Mouse (Mus musculus) right cerebral cortex, postnatal 25 days (tissue): ENCODE data around the gene Nkain1.

Experiments used
- DNase-seq: peaks from one replicate; pipeline ENCODE4 v3.0.0; 2022

Gene Nkain1

DNA sequence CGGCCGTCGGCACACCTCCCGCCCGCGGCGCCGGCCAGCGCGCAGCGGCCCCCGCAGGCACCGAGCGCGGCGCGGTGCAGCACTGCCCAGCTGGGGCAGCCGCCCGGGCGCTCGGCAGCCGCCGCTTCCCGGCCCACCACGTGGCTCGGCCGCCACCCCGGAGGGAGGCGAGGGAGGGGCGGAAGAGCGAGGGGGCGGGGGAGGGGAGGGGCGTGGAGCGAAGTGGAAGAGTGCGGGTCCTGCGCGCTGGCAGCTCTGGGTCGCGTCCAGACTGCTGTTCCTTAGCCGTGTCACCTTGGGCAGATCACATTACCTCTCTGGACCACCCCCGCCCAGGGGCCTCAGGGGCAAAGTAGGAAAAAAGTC is at the start of gene Nkain1:
Nkain1 (minus strand) TSS at position 126 of the 366 bp plus-strand sequence.
- DNase-seq = peak; percentile 54

DNA sequence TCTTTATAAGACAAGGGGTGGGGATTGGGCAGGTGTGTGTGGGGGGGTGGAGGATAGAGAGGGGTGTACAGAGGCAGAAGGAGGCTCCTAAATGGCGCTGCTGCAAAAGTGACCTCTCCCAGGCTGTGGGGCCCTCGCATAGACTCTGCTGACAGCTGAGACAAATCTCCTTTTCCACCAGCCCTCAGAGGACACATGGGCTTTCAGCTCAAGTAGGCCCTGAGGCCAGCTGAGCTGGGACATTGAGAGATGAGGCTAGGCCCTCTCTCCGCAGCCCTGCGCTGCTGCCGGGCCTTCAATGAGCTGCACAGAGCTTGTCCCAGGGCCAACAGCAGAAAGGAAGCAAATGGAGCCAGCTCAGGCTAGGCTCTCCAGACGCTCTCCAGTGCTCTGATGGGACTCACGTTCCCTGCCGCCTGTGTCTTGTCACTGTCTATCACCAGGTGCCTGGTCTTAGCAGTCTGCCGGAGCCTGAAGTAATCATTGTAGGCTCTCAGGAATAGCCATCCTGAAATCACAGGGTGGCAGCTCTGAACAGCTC is 4.8 kb upstream of the Nkain1 start:
- DNase-seq = no peak

DNA sequence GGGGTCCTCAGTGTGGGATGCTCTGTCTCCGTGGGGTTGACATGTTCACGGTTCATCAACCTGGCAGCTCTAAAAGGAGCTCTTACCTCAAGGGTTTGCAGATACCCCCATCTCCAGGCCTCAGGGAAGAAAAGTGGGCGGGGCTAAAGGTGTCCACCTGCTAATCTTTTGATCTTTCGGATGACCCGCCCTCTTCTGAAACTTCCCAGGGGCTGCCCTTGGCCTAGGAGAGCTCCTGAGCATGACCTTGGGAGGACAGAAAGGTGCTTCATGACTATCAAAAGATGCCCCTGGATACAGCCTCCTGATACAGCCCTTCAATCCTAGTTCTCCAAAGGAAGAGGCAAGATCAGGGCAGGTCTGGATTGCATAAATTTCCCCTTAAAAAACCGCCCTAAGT is 3.1 kb upstream of the Nkain1 start:
- DNase-seq = no peak

DNA sequence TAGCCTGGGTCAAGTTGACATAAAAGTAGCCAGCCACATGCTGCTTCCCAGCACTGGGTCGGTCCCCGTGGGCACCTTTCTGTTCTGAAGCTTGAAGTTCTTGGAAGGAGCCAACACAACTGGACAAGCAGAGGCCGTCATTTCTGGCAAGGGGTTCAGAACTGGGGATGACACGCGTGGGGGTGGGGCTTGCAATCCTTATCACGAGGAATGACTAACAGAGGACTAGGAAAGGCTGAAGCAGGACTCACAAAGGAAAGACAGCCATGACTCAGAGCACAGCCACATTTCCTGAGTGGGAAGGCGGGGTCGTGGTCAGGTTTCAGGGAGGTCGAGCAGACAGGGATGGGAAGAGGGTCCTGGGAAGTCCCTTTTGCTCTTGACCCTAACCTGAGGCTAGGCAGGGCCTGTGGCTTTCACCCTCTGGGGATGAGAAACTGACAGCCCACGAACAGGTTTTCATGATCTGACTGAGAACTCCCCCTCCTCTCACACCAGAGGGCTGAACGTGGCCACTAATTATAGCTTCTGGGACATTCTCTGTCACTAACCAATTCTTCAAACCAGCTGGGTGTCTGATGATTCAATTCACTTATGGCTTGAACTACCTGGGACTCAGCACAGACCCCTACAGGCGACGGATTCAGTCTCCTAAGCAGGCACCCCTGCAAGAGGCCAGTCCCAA is 2.4 kb upstream of the Nkain1 start:
- DNase-seq = no peak

DNA sequence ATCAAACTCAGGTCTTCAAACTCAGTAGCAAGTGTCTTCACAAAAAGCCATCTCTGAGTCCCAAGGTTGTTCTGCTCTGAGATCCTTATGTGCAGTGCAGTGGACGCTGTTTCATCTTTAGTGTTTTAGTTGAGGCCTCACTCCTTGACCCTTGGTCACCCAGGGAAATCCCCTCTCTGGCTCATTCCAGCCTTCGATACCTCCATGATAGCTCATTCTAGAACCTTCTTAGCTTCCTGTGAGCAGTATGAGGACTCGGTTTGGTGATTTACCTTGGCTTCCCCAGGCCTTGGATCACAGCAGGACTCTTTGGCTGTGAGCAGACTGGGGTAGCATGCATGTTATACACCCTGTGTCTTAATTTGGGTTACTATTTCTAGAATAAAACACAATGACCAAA is 1.6 kb upstream of the Nkain1 start:
- no peak for DNase-seq

DNA sequence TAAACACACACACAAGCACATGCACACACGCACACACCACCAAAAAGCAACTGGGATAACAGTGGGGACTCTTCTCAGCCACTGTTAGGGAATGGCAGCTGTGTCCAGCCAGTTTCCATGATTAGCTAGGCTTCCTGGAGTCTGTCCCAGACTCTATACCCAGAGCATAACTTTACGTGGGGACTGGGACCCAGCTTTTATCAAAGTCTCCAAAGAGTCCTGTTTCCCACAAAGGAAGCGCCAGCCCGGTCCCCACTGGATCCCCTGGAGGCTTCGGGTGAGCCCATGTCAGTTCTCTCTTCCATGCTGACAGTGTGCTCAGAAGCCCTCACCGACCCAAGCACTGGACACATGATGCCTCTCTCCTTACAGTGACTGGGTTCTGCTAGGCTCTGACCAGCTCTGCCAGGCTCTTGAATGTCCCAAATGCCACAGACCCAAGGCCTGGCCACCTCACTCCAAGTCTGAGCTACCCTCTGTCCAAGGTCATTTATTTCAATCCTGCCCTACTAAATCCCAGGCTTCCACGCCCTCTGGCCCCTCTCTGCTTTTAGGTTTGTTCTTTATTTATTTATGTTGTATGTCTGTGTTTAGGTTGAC is 988 bp upstream of the Nkain1 start:
- DNase-seq = no peak

DNA sequence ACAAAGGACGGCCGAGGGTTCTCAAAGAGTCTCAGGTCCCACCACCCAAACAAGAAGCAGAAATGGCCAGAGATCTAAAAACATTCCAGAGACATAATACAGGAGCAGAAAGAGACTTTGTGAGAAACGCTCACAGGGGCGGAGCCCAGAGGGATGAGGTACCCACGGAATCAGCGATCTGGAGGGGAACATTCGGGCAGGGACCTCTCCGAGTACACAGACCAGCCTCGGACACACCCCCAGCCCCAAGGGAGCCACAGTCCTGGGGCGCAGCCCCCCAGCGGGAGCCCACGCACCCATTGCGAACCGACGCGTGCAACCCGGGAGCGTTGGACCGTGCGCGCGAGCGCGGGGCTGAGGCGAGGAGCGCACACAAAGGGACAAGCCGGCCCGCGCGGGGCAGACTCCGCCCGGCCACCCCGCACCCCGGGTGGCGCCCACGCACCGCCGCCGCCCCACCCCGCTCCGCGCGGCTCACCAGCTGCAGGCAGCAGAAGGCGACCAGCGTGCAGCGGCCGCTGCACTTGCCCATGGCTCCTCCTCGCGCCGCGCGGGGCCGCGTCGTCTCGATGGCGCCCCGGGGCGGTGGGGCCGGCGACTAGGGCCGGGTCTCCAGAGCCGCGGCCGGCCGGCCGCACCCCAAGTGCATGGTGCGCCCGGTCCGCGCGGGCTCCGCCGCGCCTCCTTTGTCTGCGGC is 474 bp downstream of the Nkain1 start:
- peak; percentile 42 for DNase-seq

DNA sequence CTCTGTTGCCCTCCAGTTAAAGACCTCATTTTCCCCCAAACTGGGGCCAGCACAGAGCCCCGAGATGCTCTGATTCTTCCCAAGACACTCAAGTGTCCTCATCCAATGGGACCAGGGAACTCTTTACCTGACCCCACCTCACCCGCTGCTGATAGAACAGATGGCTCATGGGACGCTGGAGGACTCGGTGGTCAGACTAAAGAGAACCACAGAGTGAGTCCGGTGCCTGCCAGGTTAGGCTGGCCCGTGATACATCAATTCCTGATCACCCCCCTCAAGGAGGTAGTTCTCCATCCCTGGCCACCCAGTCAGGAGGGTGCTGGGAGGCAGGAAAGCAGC is 992 bp downstream of the Nkain1 start:
- no peak for DNase-seq

DNA sequence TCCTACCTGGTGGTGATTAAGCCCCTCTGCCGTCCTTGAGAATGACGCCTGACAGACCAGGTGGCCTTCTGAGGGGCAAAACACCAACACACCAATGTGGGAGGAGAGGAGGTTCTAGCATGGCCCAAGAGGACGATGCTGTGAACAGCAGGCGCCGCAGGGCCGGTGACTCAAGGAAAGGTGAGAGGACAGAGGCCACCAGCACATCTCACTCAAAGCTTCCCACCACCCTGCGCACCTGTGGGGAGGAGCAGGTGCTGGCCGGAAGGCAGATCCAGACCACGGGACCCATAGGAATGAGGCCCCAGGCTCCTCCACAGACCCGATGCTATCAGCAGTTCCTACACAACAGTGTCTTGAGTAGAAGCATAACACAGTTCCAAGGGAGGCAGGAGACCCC is 1.4 kb downstream of the Nkain1 start:
- DNase-seq = no peak

DNA sequence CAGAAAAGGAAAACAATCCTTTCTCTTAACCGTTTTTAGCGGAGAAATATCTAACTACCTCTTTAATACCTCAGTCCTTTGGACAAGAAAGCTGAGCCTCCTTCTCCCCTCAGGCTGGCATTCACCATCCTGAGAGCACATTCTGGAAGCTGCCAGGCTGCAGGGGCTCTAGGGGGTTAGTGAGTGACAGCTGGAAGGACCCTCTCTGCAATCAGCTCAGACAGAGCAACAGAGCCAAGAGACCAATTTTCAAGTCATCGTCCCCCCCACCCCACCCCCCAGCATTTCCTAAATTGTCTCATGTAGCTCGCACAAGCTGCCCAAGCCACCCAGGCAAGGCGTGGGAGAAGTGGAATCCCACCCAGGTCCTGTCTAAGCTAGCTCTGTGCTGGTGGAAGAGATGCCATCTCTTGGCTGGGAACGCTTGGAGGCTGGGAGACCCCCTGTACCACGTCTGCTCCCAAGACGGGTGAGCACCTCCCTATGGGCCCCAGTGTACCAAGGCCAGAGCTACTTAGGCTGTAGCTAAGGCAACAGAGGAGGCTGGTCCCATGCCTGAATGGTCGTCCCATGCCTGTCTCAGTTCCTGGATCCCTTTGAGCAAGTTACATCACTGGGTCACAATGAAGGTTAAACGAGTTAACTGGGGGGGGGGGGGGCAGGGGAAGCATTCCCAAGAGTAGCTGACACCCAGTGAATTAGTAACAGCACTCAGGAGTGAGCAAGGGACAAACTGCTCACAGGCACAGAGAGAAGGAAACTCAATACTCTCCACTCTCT is 2.8 kb downstream of the Nkain1 start:
- DNase-seq = no peak

DNA sequence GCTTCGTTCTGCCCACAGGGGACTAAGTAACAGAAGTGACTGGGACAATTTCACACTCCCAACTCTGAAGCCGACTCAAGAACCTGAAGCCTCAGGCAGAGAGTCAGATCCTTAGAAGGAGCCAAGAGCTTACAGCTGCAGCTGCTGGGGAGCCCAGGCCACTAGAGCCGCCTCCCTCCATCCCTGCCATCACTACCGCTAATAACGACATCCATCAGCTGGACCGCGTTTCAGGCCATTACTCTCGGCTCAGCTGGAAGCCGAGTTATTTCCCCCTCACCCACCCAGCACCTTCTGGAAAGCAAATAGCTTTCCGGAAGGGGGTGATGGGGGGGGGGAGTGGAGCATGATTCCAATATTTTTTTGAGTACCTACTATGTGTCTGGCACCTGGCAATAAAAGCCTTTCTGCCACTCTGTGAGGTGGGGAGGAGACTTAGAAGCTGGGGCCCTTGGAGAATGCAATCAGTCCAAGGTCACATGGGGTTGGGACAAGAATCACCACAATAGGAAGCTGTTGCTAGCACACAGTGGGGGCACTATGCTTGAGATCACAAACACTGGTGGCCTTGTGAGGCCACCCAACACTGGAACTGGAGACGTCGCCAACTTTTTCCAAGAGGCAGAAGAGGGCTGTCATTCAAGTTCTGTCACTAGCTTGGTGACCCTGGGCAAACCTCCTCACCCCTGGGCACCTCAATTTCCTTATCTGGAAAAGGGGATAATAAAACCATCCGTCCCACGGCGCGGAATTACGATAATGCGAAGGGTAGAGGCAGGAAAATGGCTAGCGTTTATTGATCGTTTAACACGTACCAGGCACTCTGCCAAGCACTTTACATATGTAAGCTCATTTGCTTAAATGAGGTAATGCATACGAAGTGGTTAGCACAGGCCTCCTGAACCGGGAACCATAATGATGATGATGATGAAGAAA is 5.7 kb downstream of the Nkain1 start:
- no peak for DNase-seq

DNA sequence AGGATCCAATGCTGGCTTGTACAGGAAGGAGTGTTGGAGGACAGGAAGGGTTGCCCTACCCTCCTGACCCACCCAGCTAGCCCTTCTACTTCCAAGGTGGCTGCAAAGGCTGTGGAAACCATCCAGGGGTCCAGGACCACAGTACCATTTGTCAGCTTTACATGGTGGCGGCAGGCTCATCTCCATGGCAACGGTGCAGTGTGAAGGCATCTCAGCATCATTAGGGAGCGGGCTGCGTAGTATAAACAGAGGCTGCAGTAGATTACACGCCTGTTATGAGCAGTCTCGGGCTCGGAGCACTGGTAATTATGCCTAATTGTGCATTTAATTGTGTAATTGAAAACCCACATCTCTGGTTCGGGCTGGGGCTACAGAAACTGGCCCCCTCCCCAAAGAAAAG is 10.2 kb downstream of the Nkain1 start:
- DNase-seq = no peak

DNA sequence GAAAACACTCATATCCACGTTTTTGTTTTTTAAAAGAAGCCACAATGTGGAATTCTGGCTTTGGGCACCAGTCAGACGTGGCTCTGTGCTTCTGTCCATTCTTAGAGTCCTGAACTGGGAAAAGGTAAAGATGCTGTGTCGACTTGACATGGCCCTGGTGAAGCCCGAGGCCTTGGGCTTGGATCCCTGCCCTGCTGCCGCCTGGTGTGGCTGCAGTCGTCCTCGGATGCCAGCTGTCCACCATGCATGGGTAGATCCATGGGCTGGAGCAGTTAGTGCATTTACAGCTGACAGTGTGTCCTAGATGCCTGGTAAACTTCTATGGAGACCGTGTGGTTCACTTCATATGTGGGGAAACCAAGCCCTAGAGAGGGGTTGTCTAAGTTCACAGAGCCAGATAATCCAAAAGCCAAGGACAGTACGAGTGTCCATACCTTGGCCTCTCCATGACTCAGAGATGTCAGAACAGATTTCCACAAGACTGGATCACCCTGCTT is 10.7 kb downstream of the Nkain1 start:
- no peak for DNase-seq

DNA sequence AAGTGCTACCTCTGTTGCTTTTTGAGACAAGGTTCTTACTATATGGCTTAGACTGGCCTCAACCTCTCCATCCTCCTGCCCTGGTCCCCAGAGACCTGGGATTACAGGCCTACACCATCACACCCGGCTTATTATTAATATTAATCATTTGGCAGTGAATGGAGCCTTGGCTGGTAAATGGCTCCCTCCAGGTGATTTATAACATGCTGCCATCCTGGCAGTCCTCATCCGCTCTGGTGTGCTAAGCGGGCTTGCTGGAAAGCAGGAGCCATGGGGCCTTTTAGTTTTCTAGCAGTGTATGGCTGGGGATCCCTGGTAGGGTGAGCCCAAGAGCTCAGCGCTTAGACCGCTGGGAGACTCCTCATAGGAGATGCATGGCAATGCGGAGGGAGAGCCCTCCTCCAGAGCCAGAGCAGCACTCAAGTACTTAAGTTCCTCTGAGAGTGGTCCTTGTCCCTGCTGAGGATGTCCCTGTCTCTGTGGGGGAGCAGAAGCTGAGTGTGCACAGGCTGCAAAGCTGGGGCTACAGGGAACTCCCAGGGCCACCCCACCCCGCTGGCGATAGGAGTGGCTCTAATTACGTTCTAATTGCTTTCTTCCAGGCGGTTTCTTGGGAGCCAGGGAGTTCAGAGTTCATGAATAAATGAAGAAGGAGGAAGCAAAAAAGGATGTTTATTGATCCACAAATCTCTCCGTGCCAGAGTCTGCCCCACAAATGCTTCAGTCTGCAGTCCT is 13.2 kb downstream of the Nkain1 start:
- DNase-seq = no peak

DNA sequence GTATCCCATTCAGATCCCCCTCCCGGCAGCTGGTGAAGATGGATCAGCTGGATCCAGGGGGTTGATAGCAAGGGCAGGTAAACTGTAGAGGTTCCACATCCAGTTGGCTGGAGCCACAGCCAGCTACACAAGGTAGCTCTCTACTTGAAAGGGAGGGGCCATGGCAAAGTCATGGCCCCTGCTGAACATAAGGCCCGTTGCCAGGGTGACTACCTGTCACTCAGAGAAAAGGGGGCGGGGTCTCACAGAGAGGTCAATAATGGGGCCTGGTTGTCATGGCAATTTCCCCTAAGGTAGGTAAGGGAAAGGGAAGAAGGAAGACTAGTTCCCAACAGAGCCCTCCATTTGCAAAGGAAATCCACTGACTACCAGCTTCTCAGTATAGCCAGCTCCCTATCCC is 14.8 kb downstream of the Nkain1 start:
- no peak for DNase-seq

DNA sequence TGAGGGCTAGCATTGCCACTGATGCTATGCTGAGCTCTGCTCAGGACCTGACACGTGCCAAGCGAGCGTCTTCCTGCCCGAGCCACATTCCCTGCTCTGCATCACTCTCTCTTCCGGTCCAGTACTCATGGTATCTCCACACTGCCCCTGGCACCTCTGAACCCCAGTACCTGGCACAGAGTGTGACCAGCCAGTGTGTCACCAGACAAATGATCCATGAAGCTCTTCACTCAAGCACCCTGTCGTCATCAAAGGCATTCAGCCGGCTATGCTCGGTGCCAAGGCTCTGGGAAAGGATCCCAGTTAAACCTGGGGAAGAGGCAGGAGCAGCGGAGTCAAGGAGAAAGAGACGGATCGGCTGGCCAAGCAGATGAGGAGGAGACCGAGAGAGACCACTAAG is 16.1 kb downstream of the Nkain1 start:
- no peak for DNase-seq

DNA sequence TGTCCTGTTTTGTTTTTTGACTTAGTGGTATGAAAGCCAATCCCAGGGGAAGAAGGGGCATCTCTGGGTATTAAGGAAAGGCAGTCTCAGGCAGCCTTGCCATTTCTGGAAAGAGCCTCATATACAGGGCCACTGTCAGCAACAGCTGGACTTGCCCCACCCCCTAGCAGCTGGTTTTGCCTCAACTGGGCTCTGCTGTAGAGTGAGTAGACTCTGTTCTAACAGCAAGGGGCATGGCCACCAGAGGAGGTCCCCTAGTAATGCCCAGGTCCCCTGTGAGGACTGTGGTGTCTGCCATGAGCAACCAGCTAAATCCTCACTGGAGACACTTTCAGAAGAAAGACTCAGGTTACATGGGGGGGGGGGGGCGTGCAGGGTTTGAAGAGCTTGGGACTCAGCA is 17.0 kb downstream of the Nkain1 start:
- DNase-seq = no peak

DNA sequence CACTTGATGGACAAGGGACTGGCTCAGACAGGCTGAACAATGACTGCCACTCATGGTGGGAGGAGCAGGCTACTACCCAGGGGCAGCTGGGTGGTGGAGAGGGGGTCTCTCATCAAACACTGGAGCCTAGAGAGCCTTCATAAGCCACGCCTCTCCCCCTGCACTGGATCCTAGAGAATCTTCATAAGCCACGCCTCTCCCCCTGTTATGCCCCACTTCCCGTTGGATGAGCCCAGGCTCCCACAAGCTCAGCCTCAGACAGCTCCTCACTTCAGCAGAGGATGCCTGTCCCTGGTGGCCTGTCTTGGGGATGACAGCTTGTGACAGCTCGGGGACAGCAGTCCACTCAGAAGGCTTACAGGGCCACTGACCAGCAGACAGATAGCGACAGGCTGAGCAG is 17.7 kb downstream of the Nkain1 start:
- no peak for DNase-seq

DNA sequence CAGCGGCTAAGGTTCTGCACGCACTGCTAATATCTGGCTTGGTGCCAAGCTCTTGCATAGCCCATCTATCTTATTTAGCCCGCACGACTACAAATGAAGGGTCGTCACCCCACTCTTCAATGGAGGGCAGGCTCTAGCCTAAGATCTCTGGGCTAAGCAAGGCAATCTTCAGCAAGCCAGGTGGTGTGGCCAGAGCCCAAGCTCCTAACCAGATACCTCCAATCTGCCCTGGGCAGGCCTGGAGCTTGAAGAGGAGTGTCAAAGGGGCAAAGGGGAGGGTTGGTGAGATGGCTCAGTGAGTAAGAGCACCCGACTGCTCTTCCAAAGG is 20.9 kb downstream of the Nkain1 start:
- DNase-seq = no peak

DNA sequence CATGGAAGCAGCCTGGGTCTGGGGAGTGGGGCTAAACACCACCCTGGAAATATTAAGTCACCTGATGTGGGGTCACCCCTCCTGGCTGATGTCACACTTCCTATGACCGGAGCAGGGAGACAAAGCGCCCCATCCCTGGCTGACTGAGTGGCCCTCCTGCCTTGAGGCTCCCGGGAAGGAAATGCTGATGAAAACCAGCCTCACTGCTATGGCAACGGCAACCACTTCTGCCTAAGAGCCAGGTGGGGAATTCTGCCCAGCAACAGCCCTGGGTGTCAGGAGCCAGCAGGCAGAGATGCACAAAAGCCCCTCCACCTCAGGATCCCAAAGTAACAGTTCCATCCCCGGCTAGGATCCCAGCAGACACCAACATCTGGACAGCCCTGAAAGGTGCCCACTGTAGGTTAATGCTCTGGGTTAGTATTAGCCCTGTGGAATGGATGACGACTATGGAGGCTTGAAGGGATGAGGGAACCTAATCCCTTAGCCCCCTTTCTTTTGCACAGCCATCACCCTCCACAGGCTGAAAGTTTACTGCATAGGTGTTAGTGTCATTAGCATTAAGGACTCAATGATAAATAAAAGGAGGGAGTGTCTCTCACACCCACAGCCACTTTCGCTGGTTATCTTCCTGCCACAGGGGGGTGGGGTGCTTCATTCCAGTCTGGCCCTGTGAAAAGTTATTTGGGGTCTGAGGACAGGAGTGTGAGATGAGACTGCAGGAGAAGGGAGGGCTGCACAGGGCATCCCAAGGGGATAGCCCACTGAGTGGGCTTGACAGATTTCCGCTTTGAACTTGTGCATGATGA is 21.5 kb downstream of the Nkain1 start:
- DNase-seq = peak; percentile 52

DNA sequence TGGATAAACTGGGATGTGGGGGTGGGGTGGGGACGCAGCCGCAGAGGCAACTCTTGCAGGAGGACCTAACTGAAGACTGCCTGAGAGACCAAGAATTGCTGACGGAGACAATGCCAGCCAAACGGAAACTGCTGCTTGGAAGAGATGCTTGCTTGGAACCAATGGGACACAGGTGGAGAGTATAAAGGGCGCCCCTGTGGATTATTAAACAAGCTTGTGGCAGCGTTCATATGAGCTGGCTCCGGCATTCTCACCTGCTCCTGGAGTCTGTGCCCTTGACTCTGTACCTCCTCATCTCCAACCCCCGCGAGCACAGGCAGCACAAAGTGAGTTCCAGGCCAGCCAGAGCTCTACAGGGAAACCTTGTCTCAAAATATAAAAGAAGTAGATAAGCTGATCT is 23.5 kb downstream of the Nkain1 start:
- no peak for DNase-seq
